Mouse (Mus musculus) heart, postnatal 0 days (tissue): ENCODE results near the gene Acbd6.

Experiments
- CTCF ChIP-seq: IDR thresholded peaks from 2 replicates; pipeline ENCODE4 v1.5.1; 2016; ENCODE audit warnings: antibody characterized with exemption, control low read depth, low read depth
- EP300 ChIP-seq: IDR thresholded peaks from 2 replicates; pipeline ENCODE4 v1.6.1; 2016; ENCODE audit warnings: antibody characterized with exemption, low read depth

DNA sequence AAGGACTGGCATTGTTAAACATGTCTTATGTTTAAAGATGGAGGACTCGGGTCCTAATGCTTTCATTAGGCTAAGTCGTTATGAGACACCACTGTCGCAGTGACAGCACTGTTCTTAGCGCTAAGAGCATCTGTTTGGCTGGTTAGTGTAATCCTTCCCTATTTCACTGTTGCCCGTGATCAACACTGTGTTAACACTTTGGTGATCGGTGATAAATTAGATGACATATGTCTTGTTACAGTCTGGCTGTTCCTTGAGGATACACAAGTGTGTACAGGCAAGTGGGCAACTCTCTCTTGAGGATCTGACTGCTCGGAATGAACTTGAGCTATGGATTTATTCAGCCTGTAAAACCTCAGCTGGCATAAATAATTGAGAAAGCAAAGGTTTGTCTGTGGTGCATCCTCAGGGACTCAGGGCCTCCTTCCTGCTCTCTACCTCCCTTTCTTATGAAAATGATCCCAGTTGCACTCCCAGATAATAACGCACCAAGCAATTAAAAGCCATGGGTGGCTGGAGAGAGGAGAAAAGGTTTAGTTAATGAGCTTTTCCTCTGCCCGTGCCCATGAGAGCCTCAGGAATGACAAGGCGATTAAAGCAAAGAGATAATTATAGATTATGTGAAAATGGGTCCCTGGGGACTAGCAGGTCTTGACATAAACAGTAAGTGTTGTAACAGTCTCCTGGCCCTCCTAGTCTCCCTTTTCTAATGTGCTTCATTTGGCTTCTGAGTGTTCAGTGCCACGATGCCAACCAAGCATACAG is 47.7 kb downstream of the Acbd6 start:
- TF ChIP-seq CTCF (no peak), EP300 (no peak)
